Mouse (Mus musculus): ENCODE measurements around the gene 0610037L13Rik.

GRCm38 (mm10) chr4:107920336-107920735 is 30.7 kb downstream of the 0610037L13Rik start:
- TF ChIP-seq CTCF (conservative IDR thresholded peaks at IDR 0.05 in 1 of 2, IDR thresholded peaks at IDR 0.05 in 1 of 2; ENCODE audit: low read depth in 2 of 2, low read length in 2 of 2), result no peak
- TF ChIP-seq MAX (IDR thresholded peaks at IDR 0.05; ENCODE audit: low read length), result no peak
- no peak for TF ChIP-seq GABPA (IDR thresholded peaks at IDR 0.05; ENCODE audit: insufficient replicate concordance, low read depth, low read length)
- TF ChIP-seq TCF12 (IDR thresholded peaks at IDR 0.05; ENCODE audit: low read depth, low read length), result no peak

Data from CH12.LX (cell line).